Mouse (Mus musculus): Measurements from ENCODE around the gene AL731706.1.

Gene AL731706.1

DNA sequence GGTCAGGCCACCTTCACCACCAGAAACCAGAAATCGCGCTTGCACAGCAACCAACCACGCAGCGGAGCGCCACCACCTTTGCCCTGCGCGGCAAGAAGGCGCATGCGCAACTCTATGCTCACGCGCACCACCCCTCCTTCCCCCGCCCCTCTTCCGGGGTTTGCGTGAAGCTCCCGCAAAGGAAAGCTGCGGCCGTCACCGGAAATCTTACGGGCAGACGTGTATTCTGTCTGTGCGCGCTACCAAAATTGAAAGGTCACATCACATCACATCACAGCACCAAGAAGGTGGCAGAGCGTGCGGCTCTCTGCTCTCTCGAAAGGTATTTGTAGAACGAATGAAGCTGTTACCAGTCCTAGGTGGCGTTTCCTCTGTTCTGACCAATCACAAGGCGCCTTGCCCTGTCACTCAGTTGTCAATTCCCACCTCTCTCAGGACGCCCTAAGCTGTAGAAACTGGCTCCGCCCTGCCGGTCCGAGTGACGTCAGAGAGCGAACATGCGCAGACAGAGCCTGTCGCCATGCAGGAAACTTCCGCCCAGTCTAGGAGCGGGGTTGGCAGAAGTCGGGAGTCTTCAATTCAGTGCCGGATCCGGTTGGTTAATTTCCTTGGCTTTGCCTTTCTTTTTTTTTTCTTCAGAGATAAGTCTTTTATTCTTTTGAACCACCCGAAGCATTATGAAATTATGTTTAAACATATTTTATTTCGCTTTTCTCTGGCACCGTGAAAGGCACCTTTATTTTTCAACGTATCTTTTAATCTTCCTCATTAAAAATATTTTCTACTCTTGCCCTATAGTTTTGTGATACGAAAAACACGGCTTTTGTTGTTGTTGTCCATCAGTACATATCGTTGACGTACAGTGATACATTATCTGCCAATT lies at the start of gene AL731706.1, which contains the start of the genes Slx4ip and Mkks:
TSS of gene AL731706.1 (minus strand) at position 322 of the 883 bp plus-strand sequence.
TSS of gene Slx4ip (plus strand) at position 151 of the 883 bp plus-strand sequence.
TSS of gene Mkks (minus strand) at position 322 of the 883 bp plus-strand sequence.
- peak; percentile 99 for DNase-seq (ENCODE audit: low read depth, low spot score)

DNA sequence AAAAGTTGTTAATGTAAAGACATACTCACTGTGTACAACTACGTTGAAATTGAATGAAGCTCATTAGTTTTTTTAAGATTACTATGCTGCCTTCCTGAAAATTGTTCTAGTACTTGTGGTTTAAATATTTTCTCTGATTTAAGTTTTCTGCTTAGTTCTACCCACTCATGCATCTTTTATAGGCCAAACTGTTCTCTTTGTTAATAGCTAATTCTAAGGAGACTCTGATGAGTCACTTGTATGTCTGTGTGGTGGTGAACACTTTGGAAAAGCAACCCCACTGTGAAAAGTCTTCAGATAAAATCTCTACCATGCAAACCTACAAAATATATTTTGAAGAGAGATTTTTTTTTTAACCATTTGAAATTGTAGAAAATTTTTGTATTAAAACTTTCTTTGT lies 47.1 kb upstream of the AL731706.1 start:
- DNase-seq (ENCODE audit: low read depth, low spot score): no peak

DNA sequence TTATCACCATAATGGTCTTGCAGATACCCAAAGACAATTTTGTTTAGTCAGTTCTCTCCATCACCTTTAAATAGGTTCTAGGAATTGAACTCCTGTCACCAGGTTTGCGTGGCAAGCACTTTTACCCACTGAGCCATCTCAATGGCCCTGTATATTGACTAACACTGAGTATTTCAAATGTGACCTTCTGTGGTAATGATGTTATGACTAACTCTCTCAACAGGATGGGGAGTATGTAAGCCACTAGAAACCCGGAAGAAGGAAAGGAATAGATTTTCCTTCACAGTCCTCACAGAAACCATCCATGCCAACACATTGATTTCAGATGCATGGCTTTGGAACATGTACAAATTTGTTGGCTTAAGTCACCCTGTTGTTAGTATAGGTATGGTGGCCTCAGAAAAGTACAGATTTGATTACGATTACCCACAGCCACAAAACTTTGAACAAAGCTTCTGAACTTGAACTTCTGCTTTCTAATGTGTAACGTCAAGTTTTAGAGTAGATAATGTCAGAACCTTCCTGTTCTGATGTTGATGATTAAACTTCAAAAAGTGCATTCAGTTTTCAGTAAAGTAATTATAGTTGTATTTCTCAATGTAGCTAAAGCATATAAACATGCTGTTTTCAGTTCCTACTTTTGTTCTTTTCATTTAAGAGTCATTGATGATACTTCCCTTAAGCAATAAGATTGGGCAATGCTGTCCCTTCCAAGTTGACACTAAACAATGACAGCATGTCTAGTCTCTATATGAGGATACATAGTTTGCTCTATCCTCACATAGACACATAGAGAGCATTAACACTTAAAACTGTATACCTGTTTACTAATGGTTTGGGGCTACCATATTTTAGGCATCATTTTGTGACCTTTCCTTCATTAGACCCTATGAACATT lies 45.5 kb upstream of the AL731706.1 start:
- no peak for DNase-seq (ENCODE audit: low read depth, low spot score)

GRCm38 (mm10) chr2:136921003-136921408 lies 29.8 kb upstream of the AL731706.1 start:
- DNase-seq (ENCODE audit: low read depth, low spot score): no peak

DNA sequence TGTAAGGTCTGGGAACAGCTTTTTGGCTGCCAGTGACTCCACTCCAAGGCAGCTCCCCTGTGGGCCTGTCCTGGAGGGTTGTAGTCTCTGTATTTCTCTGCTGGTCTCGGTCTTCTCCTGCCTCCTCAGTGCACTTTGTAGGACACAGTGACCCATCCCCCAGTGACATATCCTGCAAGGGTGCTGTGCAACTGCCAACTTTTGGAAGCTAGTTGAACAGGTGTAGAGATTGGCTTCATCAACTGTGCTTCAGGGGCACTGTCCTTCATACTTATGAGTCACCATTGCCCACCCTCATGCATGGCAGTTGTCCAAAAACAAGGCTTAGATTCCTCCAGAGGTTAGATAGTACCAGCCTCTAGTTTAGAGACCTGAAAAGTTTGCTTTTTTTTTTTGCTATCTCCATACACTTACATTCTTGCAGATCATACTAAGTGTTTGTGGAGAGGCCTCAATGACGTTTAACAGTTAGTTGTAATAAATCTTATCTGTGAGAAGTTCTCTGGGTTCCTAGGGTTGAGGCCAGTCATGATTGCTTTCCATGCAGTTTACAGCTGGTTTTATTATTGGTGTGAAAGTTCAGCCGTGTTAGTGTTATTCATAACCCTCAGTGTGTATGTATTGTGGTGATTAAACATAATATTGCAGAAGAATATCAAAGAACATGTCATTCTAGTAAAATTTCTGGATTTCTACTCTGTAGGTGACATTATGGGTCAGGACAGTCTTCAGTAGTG lies 29.2 kb upstream of the AL731706.1 start:
- DNase-seq (ENCODE audit: low read depth, low spot score): no peak

GRCm38 (mm10) chr2:136919433-136919832 lies 28.2 kb upstream of the AL731706.1 start:
- peak; percentile 19 for DNase-seq (ENCODE audit: low read depth, low spot score)

DNA sequence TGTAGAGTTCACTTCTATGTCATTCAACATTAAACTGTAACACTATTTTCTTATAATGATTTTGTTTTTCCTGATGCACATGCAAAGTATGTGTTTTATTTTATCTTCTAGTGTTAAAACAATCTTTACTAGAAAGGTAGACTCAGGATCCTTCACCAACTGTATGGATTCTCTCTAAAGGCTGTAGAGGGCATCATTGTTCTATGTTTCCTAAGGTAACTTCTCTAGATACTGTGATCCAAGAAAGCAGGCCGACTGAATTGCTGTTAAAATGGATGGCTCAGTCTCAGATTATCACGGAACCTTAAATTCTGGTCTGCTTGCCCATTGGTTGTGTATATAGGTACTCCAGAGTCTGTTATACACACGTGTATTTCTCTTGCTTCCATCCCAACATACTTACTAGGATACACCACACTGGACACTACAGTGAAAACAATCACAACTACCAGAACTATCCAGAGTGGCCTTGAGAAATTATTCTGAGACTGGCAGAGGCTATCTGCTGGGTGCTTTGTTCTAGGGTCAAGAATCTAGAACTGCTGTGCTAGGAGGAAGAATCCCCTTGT lies 23.2 kb upstream of the AL731706.1 start:
- no peak for DNase-seq (ENCODE audit: low read depth, low spot score)

DNA sequence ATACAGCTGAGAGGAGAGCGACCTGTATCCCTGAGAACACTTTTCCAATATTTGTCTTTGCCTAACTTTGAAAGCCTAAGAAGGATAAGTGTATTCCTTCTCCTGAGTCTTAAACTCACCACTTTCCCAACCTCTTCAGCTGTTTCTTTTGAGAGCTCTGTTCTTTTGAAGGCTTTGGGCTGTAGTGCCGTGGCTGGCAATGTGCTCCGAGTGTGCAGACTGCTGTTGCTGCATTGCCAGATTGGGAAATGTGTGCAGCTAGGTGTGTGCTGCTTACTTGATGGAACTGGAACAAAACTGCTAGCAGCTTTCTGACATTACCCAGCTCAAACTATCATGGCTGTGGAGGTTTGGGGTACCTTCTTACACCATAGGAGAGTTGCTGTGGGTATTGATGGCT lies 21.8 kb upstream of the AL731706.1 start:
- DNase-seq (ENCODE audit: low read depth, low spot score): no peak

DNA sequence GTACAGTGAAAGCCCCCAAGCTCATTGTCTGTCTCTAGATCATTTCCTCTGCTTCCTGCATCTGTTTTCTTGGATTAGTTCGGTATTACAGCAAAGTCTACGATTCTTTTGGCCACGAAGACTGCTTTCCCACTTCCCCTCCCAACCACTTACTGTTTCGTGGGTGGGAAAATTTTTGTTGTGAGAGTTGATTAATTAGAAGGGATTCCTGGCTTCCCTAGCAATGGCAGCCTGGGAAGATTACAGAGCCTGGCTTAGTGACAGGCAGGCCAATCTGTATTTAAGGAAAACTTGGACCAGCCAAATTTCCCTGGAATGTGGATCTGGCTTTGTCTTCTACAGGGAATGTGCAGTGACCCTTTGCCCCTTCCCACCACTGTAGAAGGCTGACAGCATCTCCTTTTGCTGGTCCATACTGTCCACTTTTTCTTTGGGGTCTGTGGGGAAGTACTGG lies 20.8 kb upstream of the AL731706.1 start:
- DNase-seq (ENCODE audit: low read depth, low spot score): no peak

- no peak for DNase-seq (ENCODE audit: low read depth, low spot score)
These were observed 18.1 kb upstream of the AL731706.1 start for GRCm38 (mm10) chr2:136909298-136909697.

GRCm38 (mm10) chr2:136908596-136908995 lies 17.4 kb upstream of the AL731706.1 start:
- DNase-seq (ENCODE audit: low read depth, low spot score): no peak

DNA sequence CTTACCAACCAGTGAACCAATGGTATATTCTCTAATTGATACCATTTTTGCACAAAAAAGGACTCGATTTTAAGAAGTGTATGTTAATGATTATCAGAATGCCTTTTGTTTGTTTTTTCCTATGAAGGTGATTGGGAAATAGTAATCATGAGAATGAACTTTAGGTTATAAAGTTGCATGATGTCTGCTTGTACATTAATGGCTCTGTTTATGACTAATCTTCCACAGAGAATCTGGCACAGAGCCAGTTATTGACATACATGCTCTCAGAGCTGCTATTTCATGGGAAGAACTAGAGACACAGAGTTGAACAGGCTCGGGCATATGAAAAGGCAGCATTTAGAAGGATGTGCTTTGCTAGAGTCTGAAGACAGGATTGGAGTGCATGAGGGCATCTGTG lies 4.9 kb upstream of the AL731706.1 start:
- no peak for DNase-seq (ENCODE audit: low read depth, low spot score)

GRCm38 (mm10) chr2:136894494-136894893 lies 3.3 kb upstream of the AL731706.1 start:
- DNase-seq (ENCODE audit: low read depth, low spot score): no peak

- peak; percentile 97 for DNase-seq (ENCODE audit: low read depth, low spot score)
These were observed 772 bp upstream of the AL731706.1 start for GRCm38 (mm10) chr2:136891951-136892371.

- DNase-seq (ENCODE audit: low read depth, low spot score): peak; percentile 93
These were observed 497 bp downstream of the AL731706.1 start for GRCm38 (mm10) chr2:136890716-136891067.

- no peak for DNase-seq (ENCODE audit: low read depth, low spot score)
These were observed 4.3 kb downstream of the AL731706.1 start for GRCm38 (mm10) chr2:136886846-136887245.

DNA sequence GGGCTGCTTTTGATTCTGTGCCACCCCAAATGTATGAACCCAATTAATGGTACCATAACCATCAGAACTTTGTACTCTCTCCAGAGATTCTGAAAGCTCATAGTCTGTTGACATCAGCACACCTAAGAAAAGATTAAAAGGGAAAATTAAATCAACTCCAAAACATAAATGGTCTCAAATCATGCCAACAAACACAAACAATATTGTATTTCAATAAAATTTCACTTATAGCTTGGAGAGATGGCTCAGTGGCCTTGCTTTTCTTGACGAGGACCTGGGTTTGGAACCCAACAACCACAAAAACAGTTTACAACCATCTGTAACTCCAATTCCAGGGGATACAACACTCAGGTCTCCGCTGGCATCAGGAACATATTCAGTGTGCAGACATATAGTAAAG lies 5.6 kb downstream of the AL731706.1 start, which contains the start of gene AL731706.2:
TSS of gene AL731706.2 (minus strand) at position 101 of the 400 bp plus-strand sequence.
- no peak for DNase-seq (ENCODE audit: low read depth, low spot score)

GRCm38 (mm10) chr2:136854543-136855388 lies 36.4 kb downstream of the AL731706.1 start:
- DNase-seq (ENCODE audit: low read depth, low spot score): peak; percentile 23

DNA sequence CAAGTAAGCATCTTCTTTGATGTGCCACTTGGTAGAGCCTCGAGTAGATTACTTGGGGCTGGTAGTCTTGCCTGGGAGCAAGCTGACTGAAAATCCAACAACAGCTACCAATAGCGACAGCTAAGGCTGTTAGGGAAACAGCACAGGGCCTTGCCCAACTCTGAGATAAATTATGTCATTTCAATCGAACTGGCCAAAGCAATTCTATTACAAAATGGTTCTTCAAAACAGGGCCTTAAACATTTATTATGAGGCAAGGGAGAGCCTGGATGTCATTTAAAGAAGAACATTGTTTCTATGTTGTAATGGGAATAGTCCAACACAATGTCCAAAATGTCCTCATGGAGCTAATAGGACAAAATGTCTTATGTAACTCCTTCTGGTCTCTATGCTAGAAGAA lies 40.8 kb downstream of the AL731706.1 start:
- DNase-seq (ENCODE audit: low read depth, low spot score): no peak

DNA sequence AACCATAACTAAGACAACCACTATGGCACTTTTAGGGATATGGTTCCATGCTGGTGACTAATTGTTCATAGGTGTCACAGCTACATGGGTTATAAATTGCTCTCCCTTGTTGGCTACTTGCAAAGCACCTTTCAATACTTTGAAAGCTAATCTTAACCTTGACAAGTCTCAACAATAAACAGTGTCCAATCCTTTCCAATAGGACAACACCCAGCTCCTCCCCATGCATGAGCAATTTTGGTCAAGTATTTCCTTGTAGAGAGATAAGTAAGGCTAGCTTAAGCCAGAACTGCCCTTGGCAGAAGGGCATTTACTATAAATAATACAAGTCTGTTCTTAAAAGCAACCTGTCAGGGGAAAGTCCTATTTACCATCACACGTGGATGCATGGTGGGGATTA lies 53.2 kb downstream of the AL731706.1 start:
- DNase-seq (ENCODE audit: low read depth, low spot score): no peak
